Mouse (Mus musculus) midbrain, embryonic 13.5 days (tissue): ENCODE results near the gene Coq7. TPM values are rescaled to one million over a fixed set of nuclear protein-coding genes. Genes with fewer than 3 reads are reported as not detected.

Source experiments
- ATAC-seq: fragments of 200-750 bp; cut with Nextera tagmentation; 2 replicates; pipeline ENCODE4 v1.8.0; 2017; ENCODE audit warnings: mild to moderate bottlenecking, moderate TSS enrichment, moderate library complexity
- H3K27ac ChIP-seq: fragments of 300-500 bp; sonication (generic); 2 replicates; pipeline ENCODE4 v1.5.1; 2015; ENCODE audit warnings: inconsistent platforms, mild to moderate bottlenecking, moderate library complexity
- H3K27me3 ChIP-seq: fragments of 300-500 bp; sonication (generic); 2 replicates; pipeline ENCODE4 v1.6.1; 2015; ENCODE audit warnings: mild to moderate bottlenecking, inconsistent platforms
- H3K36me3 ChIP-seq: fragments of 300-500 bp; sonication (generic); 2 replicates; pipeline ENCODE4 v1.6.1; 2015; ENCODE audit warnings: mild to moderate bottlenecking, inconsistent platforms
- H3K4me1 ChIP-seq: fragments of 300-500 bp; sonication (generic); replicated peaks from 2 replicates; pipeline ENCODE4 v1.6.1; 2015; ENCODE audit warnings: inconsistent platforms
- H3K4me2 ChIP-seq: fragments of 300-500 bp; sonication (generic); replicated peaks from 2 replicates; pipeline ENCODE4 v1.6.1; 2015; ENCODE audit warnings: moderate library complexity, mild to moderate bottlenecking, inconsistent platforms
- H3K4me3 ChIP-seq: fragments of 300-500 bp; sonication (generic); replicated peaks from 2 replicates; pipeline ENCODE4 v1.5.1; 2015; ENCODE audit warnings: mild to moderate bottlenecking, inconsistent platforms
- H3K9ac ChIP-seq: fragments of 300-500 bp; sonication (generic); replicated peaks from 2 replicates; pipeline ENCODE4 v1.6.1; 2015; ENCODE audit warnings: mild to moderate bottlenecking, inconsistent platforms
- H3K9me3 ChIP-seq: fragments of 300-500 bp; sonication (generic); 2 replicates; pipeline ENCODE4 v1.6.1; 2016; ENCODE audit warnings: mild to moderate bottlenecking, inconsistent platforms
- WGBS: fragments of 180-500 bp; shearing (Covaris S2); methylation state at CpG from one replicate; pipeline ENCODE4 v1.1.7; 2015; 5-methylcytosine and 5-hydroxymethylcytosine counted together
- polyA plus RNA-seq: library from polyadenylated mRNA; unstranded; fragments of >200 nt; fragmentation: Nextera tagmentation; extraction: Ambion mirVana; gene quantifications from 2 replicates; pipeline ENCODE4 v1.2.1, GENCODE M21; 2015

The Coq7 gene
- 98.8 and 110 TPM in 2 replicates for polyA plus RNA-seq

- under 1% methylated on average over 31 of the region's 31 CpGs for WGBS
- Histone ChIP-seq H3K9me3 (no peaks in the 10 kb centered on the region), H3K36me3 (peaks cover 18% of the 10 kb centered on the region), H3K4me1 (peaks cover 3% of the 10 kb centered on the region), H3K4me3 (peak within 1 kb of the TSS; percentile 65), H3K27me3 (no peaks in the 10 kb centered on the region), H3K9ac (peak within 1 kb of the TSS; percentile 72), H3K27ac (peak within 1 kb of the TSS; percentile 99), H3K4me2 (peak within 1 kb of the TSS; percentile 70)
- peak; percentile 100 for ATAC-seq
Measured at GRCm38 (mm10) chr7:118533178-118533578, at the start of gene Coq7. Gene Coq7 (minus strand): TSS chr7:118533356.

- Histone ChIP-seq H3K4me1 (peaks cover 29% of the 10 kb centered on the region), H3K9ac (no peak overlapping the region), H3K4me3 (no peak overlapping the region), H3K4me2 (no peak overlapping the region), H3K36me3 (peaks cover 15% of the 10 kb centered on the region), H3K27me3 (no peaks in the 10 kb centered on the region), H3K27ac (no peak overlapping the region), H3K9me3 (no peaks in the 10 kb centered on the region)
- ATAC-seq = no peak
- 79% methylated on average over 2 of the region's 2 CpGs for WGBS
Measured at GRCm38 (mm10) chr7:118579938-118580337, 46.8 kb upstream of the Coq7 start.

GRCm38 (mm10) chr7:118578269-118578668 is 45.1 kb upstream of the Coq7 start:
- Histone ChIP-seq H3K27me3 (no peaks in the 10 kb centered on the region), H3K9me3 (no peaks in the 10 kb centered on the region), H3K4me2 (no peak overlapping the region), H3K27ac (no peak overlapping the region), H3K36me3 (peaks cover 15% of the 10 kb centered on the region), H3K4me1 (peaks cover 22% of the 10 kb centered on the region), H3K4me3 (no peak overlapping the region), H3K9ac (no peak overlapping the region; the same call in 1 of the 2 replicates)
- WGBS = 82% methylated on average over 3 of the region's 3 CpGs
- no peak for ATAC-seq

- H3K27ac ChIP-seq = no peak overlapping the region
- ATAC-seq = no peak
Measured at GRCm38 (mm10) chr7:118572039-118572438, 38.9 kb upstream of the Coq7 start.

GRCm38 (mm10) chr7:118571350-118571749 is 38.2 kb upstream of the Coq7 start:
- WGBS = 55% methylated on average over 5 of the region's 5 CpGs
- ATAC-seq = no peak
- Histone ChIP-seq H3K27me3 (no peaks in the 10 kb centered on the region), H3K4me3 (no peak overlapping the region), H3K4me1 (peaks cover 13% of the 10 kb centered on the region), H3K27ac (no peak overlapping the region), H3K4me2 (no peak overlapping the region), H3K36me3 (no peaks in the 10 kb centered on the region), H3K9ac (no peak overlapping the region), H3K9me3 (peaks cover 6% of the 10 kb centered on the region; the same call in 1 of the 2 replicates)

More at GRCm38 (mm10) chr7:118572039-118572438, 38.9 kb upstream of the Coq7 start:
- no peak overlapping the region for H3K9ac ChIP-seq
- no peak overlapping the region for H3K4me3 ChIP-seq
- H3K36me3 ChIP-seq = no peaks in the 10 kb centered on the region
- 53% methylated on average over 5 of the region's 5 CpGs for WGBS
- peaks cover 6% of the 10 kb centered on the region; the same call in 1 of the 2 replicates for H3K9me3 ChIP-seq
- peaks cover 13% of the 10 kb centered on the region for H3K4me1 ChIP-seq
- H3K27me3 ChIP-seq = no peaks in the 10 kb centered on the region
- H3K4me2 ChIP-seq = no peak overlapping the region

GRCm38 (mm10) chr7:118569121-118569543 is 36.0 kb upstream of the Coq7 start:
- Histone ChIP-seq H3K4me2 (no peak overlapping the region), H3K36me3 (peaks cover 4% of the 10 kb centered on the region), H3K9me3 (peaks cover 6% of the 10 kb centered on the region; the same call in 1 of the 2 replicates), H3K9ac (no peak overlapping the region), H3K27me3 (no peaks in the 10 kb centered on the region), H3K4me3 (no peak overlapping the region), H3K27ac (no peak overlapping the region), H3K4me1 (peaks cover 10% of the 10 kb centered on the region)
- ATAC-seq = peak; percentile 66
- 49% methylated on average over 6 of the region's 6 CpGs for WGBS

GRCm38 (mm10) chr7:118554290-118554689 is 21.1 kb upstream of the Coq7 start:
- Histone ChIP-seq H3K4me3 (no peak overlapping the region), H3K36me3 (peaks cover 62% of the 10 kb centered on the region), H3K27me3 (no peaks in the 10 kb centered on the region), H3K9me3 (peaks cover 9% of the 10 kb centered on the region; the same call in 1 of the 2 replicates), H3K27ac (no peak overlapping the region), H3K9ac (no peak overlapping the region), H3K4me2 (no peak overlapping the region), H3K4me1 (no peaks in the 10 kb centered on the region)
- WGBS = 74% methylated on average over 2 of the region's 2 CpGs
- ATAC-seq = no peak

GRCm38 (mm10) chr7:118553881-118554280 is 20.7 kb upstream of the Coq7 start:
- Histone ChIP-seq H3K36me3 (peaks cover 65% of the 10 kb centered on the region), H3K9me3 (peaks cover 9% of the 10 kb centered on the region; the same call in 1 of the 2 replicates), H3K27ac (no peak overlapping the region), H3K4me2 (no peak overlapping the region), H3K27me3 (no peaks in the 10 kb centered on the region), H3K4me1 (no peaks in the 10 kb centered on the region), H3K4me3 (no peak overlapping the region), H3K9ac (no peak overlapping the region)
- no peak for ATAC-seq
- 61% methylated on average over 4 of the region's 4 CpGs for WGBS

- WGBS = 81% methylated on average over 10 of the region's 10 CpGs
- Histone ChIP-seq H3K27ac (no peak overlapping the region), H3K4me2 (no peak overlapping the region), H3K27me3 (no peaks in the 10 kb centered on the region), H3K9ac (no peak overlapping the region), H3K36me3 (peaks cover 68% of the 10 kb centered on the region), H3K4me1 (no peaks in the 10 kb centered on the region), H3K4me3 (no peak overlapping the region), H3K9me3 (peaks cover 8% of the 10 kb centered on the region; the same call in 1 of the 2 replicates)
- no peak for ATAC-seq
Measured at GRCm38 (mm10) chr7:118547451-118547850, 14.3 kb upstream of the Coq7 start.

GRCm38 (mm10) chr7:118544128-118544527 is 11.0 kb upstream of the Coq7 start:
- H3K27me3 ChIP-seq = no peaks in the 10 kb centered on the region
- no peak overlapping the region for H3K4me2 ChIP-seq
- peaks cover 51% of the 10 kb centered on the region for H3K36me3 ChIP-seq
- ATAC-seq = no peak
- no peaks in the 10 kb centered on the region for H3K9me3 ChIP-seq
- no peak overlapping the region for H3K27ac ChIP-seq
- H3K4me3 ChIP-seq = no peak overlapping the region
- H3K4me1 ChIP-seq = no peaks in the 10 kb centered on the region
- H3K9ac ChIP-seq = no peak overlapping the region
- 93% methylated on average over 4 of the region's 4 CpGs for WGBS

GRCm38 (mm10) chr7:118535076-118535475 is 1.9 kb upstream of the Coq7 start:
- Histone ChIP-seq H3K9me3 (no peaks in the 10 kb centered on the region), H3K36me3 (peaks cover 15% of the 10 kb centered on the region; the same call in 1 of the 2 replicates), H3K27me3 (no peaks in the 10 kb centered on the region), H3K27ac (no peak overlapping the region), H3K4me3 (no peak overlapping the region), H3K4me1 (peaks cover 3% of the 10 kb centered on the region), H3K9ac (no peak overlapping the region), H3K4me2 (no peak overlapping the region)
- WGBS = 87% methylated on average over 4 of the region's 4 CpGs
- ATAC-seq = no peak

- WGBS = 81% methylated on average over 3 of the region's 3 CpGs
- no peak overlapping the region for H3K27ac ChIP-seq
- H3K36me3 ChIP-seq = peaks cover 15% of the 10 kb centered on the region; the same call in 1 of the 2 replicates
- H3K9me3 ChIP-seq = no peaks in the 10 kb centered on the region
- peaks cover 3% of the 10 kb centered on the region for H3K4me1 ChIP-seq
- no peak for ATAC-seq
- H3K27me3 ChIP-seq = no peaks in the 10 kb centered on the region
- no peak overlapping the region for H3K4me3 ChIP-seq
- no peak overlapping the region for H3K4me2 ChIP-seq
- H3K9ac ChIP-seq = no peak overlapping the region
Measured at GRCm38 (mm10) chr7:118534326-118534725, 1.2 kb upstream of the Coq7 start.
